Mouse (Mus musculus) lung, adult 2 months (tissue): ENCODE measurements at regions not wholly inside any gene's neighbourhood (a gene's known extent, or its start where the extent isn't known, plus 50 kb on each side); places are given as distances from the start of the nearest gene placed in this dataset.

ENCODE experiments used
- CTCF ChIP-seq: fragments of 200-500 bp; IDR thresholded peaks from 2 replicates; pipeline ENCODE4 v1.5.1; 2011; ENCODE audit warnings: mild to moderate bottlenecking, low read length, control low read depth; ENCODE audit not compliant: insufficient read depth
- POLR2A ChIP-seq: fragments of 200-500 bp; IDR thresholded peaks from 2 replicates; pipeline ENCODE4 v1.6.1; 2011; ENCODE audit warnings: low read depth, mild to moderate bottlenecking, control low read depth, low read length, borderline replicate concordance; ENCODE audit errors: extremely low read depth

GRCm38 (mm10) chr3:133748756-133749737 lies 204.1 kb upstream of the Tet2 start:
- no peak for TF ChIP-seq POLR2A
- no peak for TF ChIP-seq CTCF
